In the genomic region with DNA sequence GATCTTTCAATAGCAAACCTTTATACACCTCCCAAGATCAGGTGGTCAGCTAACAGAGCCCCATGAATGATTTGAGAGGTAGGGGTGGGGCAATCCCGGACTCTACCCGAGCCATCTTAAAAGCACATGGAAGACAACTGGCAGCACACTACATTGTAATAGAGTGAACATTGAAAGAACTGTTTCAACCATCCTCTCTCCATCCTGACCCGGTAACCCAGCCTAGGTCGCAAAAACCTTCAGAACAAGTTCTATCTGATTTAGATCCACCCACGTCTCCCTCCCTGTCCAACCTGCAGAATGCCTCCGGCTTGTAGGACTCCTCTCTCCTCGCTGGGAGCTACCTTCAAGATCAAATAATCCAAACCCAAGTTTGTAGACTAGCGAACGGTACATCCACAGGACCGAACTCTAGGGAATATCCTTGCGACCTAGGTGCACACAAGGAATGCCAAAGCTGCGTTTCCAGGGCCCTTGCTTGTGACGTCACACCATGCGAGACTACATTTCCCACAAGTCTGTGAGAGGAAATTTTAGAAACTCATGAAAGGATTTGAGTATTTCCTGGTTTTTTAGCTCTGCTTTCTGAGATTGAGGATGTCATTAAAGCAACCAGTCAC, we compare ENCODE assay signal across 7 mouse cellular contexts. TPM values are rescaled to one million over a fixed set of nuclear protein-coding genes. Genes with fewer than 3 reads are reported as not detected.
DNase-seq lines count a peak whose midpoint lies in the region; ATAC-seq and TF ChIP-seq lines count a peak whose summit lies in the region.

A gene (minus strand): TSS at position 466 of the 620 bp plus-strand sequence.

- H3K4me2 ChIP-seq in intestine, postnatal 0 days (replicated peaks; ENCODE audit: low read depth), result peak within 1 kb of the TSS; percentile 77

- H3K9ac ChIP-seq in intestine, postnatal 0 days (ENCODE audit: low read depth, low read length), result peak within 1 kb of the TSS; percentile 50

- peak; percentile 95 for ATAC-seq in granulocyte monocyte progenitor cell, adult 5-6 weeks (replicated peaks; ENCODE audit: poor library complexity, severe bottlenecking)
- ATAC-seq in intestine, postnatal 0 days, result peak; percentile 61

- no peak within 1 kb of the TSS for H3K27ac ChIP-seq in intestine, postnatal 0 days (ENCODE audit: low read depth, low read length)
- H3K27ac ChIP-seq in midbrain, embryonic 10.5 days (replicated peaks), result peak within 1 kb of the TSS; percentile 50

- H3K36me3 ChIP-seq in intestine, postnatal 0 days (ENCODE audit: control insufficient read depth, insufficient read depth), result no peaks in the 10 kb centered on the region
- H3K36me3 ChIP-seq in midbrain, embryonic 10.5 days, result no peaks in the 10 kb centered on the region

- DNase-seq in adrenal gland, adult 18-20 months (ENCODE audit: low spot score in 2 of 2), result peak; percentile 55 to 56
- DNase-seq in embryo, embryonic 11 days, result peak; percentile 85
- peak; percentile 76 to 80 for DNase-seq in left cerebral cortex, postnatal 36 days (ENCODE audit: low spot score in 2 of 2)
- DNase-seq in midbrain, embryonic 10.5 days (ENCODE audit: low spot score), result peak; percentile 57
- DNase-seq in right cerebral cortex, postnatal 36 days (ENCODE audit: low spot score in 2 of 2), result peak; percentile 64 to 72

- TF ChIP-seq CTCF in intestine, postnatal 0 days (IDR thresholded peaks at IDR 0.05; ENCODE audit: low read depth), result no peak

- intact Hi-C loops in left cerebral cortex, postnatal 36 days (cut with DNase I), result no loop called here

- peaks cover 3% of the 10 kb centered on the region; the same call in 1 of the 2 replicates for H3K4me1 ChIP-seq in intestine, postnatal 0 days (replicated peaks; ENCODE audit: control insufficient read depth, insufficient read depth, low read length)
- H3K4me1 ChIP-seq in midbrain, embryonic 10.5 days, result 0 out of 2 replicates have a peak, but pooled peaks cover 6% of the 10 kb centered on the region

- no peaks in the 10 kb centered on the region for H3K9me3 ChIP-seq in intestine, postnatal 0 days (ENCODE audit: control insufficient read depth)
- no peaks in the 10 kb centered on the region for H3K9me3 ChIP-seq in midbrain, embryonic 10.5 days (replicated peaks)

- H3K4me3 ChIP-seq in intestine, postnatal 0 days (ENCODE audit: low read depth, low read length), result peak within 1 kb of the TSS; percentile 74
- H3K4me3 ChIP-seq in midbrain, embryonic 10.5 days, result peak within 1 kb of the TSS; percentile 57

- WGBS in intestine, postnatal 0 days, result under 1% methylated on average over 14 of the region's 14 CpGs
- 2% methylated on average over 14 of the region's 14 CpGs for WGBS in midbrain, embryonic 10.5 days

- H3K27me3 ChIP-seq in intestine, postnatal 0 days (replicated peaks; ENCODE audit: control insufficient read depth, insufficient read depth, low read length), result no peaks in the 10 kb centered on the region
- H3K27me3 ChIP-seq in midbrain, embryonic 10.5 days (ENCODE audit: low read depth, poor library complexity, severe bottlenecking), result no peaks in the 10 kb centered on the region

RNA-seq across cellular contexts. Expression of the gene that starts here (rescaled TPM):
- 1 to 10 TPM; 2.2 to 2.6 TPM for total RNA-seq in adrenal gland, adult 18-20 months (2021)
- 5.3 and 6.0 TPM in 2 replicates for total RNA-seq in granulocyte monocyte progenitor cell, adult 5-6 weeks (2014; fragmentation: Nextera tagmentation)
- total RNA-seq in granulocyte monocyte progenitor cell, adult 5-6 weeks (2017), result 10.0 and 11.4 TPM in 2 replicates
- 1.2 TPM in 2 replicates for polyA plus RNA-seq in intestine, postnatal 0 days (2015; fragmentation: Nextera tagmentation; extraction: Ambion mirVana)
- 1 to 10 TPM; 3.8 to 5.1 TPM for total RNA-seq in left cerebral cortex, postnatal 36 days (2021)
- polyA plus RNA-seq in midbrain, embryonic 10.5 days (2016; fragmentation: Nextera tagmentation; extraction: Ambion mirVana), result 3.9 and 5.1 TPM in 2 replicates
